Mouse (Mus musculus) NIH3T3 (cell line): ENCODE results near the gene Mybpc2.

Experiments
- DNase-seq: peaks from one replicate; pipeline ENCODE4 v3.0.0-alpha.2; 2012; ENCODE audit warnings: low read depth

Gene Mybpc2

DNA sequence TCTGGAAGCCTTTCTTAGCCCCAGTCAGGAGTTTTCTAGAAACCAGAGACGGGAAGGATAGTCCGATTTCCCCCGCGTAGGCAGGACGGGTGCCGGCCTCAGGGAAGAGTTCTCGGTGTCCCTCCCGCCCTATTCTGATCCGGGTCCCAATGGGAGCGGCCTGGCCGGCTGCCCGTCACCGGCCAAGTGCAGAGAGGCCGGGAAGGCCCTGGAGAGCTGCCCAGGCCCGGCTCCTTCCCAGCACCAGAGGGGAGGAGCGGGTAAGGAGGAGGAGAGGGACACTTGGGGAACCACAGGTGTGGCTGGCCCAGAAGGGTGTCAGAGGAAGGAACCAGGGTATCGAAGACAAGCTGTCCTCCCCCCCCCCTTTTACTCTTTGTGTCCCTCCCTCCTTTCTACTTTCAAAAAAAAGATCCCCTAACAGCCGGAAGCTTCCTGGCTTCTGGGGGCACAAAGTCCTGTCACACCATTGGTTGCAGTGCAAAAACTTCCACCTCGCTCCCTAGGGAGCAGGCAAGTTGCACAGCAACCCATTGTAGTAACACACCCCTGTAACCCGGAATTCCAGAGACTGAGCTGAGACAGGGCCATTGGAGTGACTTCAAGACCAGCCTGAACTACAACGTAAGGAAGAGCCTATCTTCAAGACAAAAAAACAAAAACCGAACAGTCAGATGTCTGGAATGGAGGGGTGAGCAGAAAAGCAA lies 823 bp upstream of the Mybpc2 start:
- peak; percentile 80 for DNase-seq

DNA sequence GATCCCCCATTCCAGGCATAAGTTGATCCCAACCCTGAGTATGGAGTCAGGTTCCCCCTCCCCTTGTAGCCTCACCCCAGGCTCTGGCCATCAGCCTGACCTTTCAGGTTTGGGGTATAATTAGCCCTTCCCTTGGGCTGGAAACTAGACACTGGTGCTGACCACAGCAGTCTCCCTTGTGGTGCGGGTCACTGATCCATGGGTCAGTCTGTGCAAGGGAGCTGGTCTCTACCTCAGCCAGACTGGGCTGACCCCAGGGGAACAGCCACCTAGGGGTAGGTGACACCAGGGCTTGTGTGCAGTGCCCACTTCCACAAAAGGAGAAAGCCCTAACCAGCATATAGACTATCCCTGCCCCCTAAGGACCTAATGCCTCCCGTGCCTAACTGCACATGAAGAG lies 1.4 kb downstream of the Mybpc2 start:
- DNase-seq: no peak

DNA sequence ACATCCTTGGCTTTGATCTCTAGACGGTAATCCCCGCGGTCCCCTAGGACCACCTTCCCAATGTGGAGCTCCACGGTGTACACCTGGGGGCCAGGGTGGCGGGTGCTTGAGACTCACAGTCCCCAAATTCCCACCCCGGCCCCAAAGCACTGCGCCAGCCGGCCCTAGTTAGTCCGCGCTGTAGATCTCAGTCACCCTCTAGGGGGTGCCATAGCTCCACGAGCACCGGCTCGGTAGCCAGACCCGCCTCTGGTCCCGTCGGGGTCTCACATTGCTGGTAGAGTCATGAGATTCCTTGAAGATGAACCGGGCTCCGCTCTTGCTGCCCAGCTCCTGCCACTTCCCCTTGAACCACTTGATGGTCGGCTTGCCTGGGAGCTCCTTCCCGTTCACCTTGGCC lies 2.7 kb downstream of the Mybpc2 start:
- DNase-seq: peak; percentile 34

DNA sequence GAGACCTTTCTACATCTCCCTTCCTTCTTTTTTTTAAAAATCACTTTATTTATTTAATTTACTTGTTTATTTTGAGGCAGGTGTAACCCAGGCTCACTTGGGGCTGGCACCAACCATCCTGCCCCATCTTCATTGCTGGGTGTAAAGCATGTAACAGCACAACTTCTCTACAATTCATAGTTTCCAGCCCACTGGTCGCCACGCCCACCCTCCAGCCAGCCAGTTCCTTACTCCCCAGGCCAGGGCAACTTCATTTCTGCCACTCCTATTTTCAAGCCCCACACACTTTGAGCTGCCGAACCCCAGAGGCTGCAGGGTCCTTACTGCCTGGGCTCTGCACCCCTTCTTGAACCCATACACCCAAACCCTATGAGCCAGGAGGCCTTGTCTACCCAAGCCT lies 3.5 kb downstream of the Mybpc2 start:
- no peak for DNase-seq

DNA sequence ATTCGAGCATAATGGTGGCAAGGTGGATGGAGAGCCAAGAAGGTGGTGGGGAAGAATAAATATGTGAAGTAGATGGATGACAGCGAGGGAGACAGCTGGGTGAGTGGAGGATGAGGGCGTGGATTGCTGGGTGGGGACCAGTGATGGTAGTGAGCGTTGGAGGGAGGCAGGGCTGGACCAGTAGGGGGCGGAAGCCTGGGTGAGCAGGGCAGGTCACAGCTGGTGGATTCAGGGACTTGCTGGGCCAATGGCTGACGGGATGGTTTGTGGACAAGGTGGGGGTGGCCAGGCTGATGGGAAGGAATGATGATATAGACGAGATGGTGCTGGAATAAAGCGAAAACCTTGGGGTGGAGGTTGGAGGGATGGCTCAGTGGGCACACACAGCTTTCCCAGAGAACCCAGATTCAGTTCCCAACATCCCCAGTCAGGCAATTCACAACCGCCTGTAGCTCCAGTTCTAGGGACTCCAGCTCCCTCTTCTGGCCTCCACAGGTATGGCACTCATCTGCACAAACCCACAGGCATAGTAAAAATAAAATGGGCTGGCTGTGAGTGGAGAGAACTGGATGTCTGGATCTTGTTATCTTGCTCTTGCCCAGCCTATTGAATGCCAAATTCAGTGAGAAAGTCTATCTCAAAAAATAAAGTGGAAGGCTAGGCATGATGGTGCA lies 5.1 kb downstream of the Mybpc2 start:
- DNase-seq: peak; percentile 56

DNA sequence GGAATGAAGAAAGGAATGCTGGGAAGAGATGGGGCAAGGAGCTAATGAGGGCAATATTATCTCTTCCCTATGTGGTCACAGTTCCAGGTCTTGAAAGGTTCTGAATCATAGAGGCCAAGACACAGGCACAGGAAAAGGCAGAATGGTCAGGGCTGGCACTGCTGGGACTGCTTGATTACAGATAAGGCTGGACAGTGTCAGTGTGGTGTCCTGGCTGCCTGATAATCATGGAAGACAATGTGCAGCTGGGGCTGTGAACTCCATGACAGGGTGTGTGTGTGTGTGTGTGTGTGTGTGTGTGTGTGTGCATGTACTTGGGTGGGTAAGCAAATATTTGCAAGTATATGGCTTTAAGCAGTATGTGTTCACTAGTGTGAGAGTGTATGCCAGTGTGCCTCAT lies 17.0 kb downstream of the Mybpc2 start:
- no peak for DNase-seq

DNA sequence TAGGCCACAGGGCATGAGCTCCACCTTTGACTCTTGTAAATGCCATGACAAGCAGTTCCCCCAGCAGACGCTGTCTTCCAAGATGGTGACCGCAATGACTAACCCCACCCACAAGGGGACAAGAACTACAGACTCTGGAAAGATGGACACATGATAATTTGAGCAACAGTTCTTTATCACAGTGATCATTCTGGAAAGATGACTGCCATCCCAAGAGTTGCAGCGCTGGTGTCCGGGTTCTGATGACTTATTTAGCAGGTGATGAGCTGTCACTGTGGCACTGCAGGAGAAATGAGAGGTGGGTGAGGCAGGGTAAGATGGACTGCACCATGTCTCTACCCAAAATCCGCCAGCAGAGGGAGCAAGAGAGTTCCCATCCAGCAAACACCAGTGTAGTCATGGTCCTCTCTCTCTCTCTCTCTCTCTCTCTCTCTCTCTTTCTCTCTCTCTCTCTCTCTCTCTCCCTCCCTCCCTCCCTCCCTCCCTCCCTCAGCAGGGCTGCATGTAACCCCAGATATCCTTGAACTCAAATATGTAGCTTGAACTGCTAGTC lies 22.8 kb downstream of the Mybpc2 start:
- DNase-seq: peak; percentile 85

DNA sequence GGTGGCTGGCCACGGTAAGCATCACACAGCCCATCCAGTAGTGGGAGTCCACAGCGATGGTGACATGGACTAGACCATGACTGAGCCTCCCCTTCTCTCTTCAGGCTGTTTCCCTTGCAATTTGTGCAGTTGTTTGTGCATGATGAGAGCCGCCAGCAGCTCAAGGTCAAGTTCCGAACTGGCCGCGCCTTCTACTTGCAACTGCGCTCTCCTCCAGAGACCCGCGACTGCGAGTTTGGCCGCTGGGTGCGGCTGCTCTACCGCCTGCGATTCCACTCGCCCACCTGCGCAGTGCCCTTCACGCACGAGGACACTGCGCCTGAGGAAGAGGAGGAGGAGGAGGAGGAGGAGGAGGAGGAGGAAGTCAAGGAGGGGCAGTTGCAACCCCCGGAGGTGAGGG lies 24.4 kb downstream of the Mybpc2 start:
- no peak for DNase-seq

DNA sequence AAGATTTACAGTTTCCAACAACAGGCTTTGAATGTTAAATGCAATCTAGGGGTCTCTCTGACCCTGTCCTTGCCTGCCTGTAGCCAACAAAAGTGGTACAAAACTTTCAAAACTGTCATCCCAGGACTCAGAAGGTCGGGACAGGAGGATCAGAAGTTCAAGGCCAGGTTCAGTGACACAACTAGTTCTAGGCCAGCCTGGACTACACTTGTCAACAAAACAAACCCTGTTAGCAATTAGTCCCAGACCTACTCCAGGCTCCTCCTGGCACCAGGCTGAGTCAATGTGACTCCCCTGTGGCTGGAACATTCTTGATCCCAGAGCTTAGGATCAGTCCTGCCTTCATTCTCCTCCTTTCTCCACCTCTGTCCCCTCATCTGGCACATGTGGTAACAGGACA lies 25.5 kb downstream of the Mybpc2 start:
- no peak for DNase-seq

DNA sequence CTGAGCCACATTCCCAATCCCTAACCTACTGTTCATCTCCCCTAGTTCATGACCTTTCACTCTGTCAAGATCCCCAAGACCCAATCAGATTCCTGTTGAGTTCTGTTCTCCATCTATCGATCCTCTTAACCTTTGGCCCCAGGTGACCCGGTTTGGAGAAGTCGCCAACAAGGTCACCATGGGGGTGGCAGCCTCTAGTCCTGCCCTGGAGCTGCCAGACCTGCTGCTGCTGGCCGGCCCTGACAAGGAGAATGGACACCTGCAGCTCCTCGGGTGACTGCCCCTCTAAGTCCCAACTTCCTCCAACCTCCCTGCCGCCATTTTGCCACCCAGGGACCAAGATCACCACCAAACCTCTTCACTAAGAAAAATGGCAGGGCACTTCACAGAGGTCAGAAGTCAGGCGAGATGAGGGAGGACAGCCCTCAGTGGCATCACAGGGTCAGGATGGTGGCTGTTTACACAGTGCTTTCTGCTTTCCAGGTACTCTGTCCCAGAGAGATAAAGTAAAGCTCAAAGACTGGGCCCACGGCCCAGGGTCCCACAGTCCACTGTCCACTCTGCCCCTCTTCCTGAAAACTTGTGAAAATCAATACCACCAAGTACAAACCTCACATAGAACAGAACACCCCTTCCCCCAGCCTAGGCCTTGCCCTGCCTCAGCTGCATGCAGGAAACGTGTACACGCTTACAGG lies 26.9 kb downstream of the Mybpc2 start:
- no peak for DNase-seq

DNA sequence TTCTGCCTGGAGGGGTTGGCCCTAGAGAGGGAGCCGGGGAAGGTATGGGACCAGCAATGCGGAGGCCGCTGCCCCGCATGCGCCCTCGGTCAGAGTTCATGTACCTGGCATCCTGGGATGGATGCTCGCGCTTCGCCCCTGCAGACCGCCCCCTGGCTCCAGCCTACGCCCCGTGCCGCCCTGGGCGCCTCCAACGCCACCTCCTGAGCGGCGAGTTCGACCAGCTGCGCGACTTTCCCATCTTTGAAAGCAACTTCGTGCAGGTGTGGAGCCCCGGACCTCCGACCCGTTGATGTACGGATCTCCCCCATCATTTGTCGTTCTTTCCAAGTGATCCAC lies 27.7 kb downstream of the Mybpc2 start:
- peak; percentile 22 for DNase-seq

DNA sequence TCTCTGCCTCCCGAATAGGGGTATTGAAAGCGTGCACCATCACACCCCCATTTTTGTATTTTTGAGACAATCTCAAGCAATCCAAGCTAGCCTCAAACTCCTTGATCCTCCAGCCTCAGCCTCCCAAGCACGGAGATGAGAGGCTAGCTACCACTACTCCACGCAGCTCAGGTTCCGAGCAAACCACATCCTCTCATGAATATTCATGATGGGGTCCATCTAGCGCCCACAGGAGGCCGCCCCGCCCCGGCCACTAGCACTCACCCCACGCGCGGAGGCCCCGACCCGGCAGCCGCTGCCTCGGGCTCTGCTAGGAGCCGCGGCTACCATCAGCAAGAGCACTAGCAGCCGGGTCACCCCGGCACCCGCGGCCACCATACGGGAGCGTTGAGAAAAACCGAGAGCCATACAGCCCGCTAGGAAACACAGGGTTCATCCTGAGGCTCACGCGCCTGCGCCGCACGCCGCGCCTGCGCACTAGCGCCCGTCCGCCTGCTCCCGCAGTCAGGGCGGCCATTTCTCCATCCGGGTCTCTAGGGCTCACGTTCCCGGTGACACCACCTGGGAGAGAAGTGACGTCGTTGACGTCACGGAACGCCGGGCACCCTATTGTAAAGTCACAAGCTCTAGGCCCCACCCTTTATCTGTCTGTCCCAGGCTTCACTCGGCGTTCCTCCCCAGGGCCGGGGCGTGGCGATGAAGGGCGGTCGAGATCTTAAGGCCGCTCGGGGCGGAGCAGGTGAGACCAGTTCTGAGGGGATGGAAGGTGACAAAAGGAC lies 28.3 kb downstream of the Mybpc2 start, which contains the start of the genes Emc10 and Fam71e1:
TSS of gene Emc10 (minus strand) at position 538 of the 779 bp plus-strand sequence.
TSS of gene Fam71e1 (plus strand) at position 590 of the 779 bp plus-strand sequence.
- peak; percentile 100 for DNase-seq

DNA sequence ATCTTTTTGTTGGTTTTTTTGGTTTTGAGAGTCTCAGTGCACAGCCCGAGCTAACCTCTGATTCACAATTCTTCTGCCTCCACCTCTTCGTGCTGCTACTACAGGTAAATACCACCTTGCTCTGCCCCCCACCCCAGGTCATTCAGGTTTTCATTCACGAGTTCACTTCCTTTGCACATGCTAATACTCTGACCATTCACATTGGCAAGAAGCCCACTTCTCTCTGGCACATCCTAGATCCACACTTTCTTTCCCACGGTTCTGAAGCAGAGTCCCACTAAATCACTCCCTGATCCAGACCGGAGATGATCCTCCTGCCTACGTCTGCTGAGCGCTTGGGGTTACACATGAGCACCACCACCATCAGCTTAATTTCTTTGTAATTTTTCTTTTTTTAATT lies 29.4 kb downstream of the Mybpc2 start:
- peak; percentile 53 for DNase-seq

DNA sequence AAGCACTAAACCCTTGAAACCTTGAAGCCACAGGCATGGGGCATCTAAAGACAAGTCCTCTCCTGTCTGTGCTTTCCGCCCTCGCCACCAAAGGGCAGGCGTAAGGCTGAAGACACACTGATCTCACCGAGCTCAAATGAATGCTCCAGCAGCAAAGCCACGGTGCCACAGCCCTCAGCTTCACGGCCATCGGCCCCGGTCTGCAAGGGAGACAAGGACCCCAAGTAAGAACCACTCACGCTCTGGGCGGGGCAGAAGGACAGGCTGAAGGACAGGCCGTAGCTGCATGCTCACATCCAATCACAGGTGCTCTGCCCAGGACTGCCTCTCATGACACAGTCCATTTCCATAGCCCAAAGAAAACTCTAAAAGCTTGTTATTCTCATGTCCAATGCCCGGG lies 29.8 kb downstream of the Mybpc2 start:
- DNase-seq: no peak

DNA sequence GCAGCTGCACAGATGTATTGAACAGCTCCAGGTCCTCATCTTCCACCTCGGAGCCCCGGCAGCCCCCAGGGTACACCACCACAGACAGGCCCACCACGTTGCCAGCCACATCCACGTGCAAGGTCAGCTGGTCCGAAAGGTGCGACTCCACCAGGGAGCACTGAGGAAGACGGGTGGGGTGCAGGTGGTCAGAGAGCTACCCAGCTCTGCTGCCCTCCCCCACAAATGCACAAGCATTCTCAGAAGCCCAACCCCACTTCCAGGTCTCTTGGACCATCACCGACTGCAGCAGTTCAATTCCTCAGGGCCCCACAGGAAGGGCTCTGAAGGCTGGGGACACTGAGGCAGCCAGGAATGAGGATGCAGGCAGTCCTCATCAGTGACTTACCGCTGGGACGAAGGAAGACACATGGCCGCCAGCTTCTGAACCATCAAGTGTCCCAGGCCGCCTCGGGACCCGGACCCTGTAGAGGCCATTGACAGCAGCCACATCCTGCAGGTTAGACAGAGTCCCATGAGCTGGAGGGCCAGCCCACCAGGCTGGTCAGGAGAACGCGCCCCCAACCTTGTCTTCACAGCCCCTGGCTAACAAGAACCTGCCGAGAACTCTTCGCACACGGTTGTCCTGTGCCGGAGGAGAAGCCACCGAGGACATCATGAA lies 32.2 kb downstream of the Mybpc2 start:
- no peak for DNase-seq

DNA sequence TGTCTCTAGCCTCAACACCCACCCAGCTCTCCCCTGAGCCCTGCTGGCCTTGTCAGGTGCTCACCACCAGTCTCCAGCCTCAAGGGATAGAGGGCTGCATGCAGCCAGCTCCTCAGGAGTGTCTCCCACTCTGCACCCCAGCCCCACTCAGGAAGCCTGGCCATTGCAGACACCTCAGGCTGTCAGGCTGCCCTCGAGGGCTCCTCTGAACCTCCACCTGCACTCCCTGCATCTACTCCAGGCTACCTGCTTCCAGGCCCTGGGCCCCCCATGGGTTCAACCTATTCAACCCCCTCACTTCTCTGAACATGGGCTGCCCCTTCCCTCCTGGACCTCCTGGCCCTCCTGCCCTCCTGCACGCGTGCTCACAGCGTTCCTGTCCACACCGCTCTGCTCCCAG lies 33.1 kb downstream of the Mybpc2 start:
- DNase-seq: no peak

DNA sequence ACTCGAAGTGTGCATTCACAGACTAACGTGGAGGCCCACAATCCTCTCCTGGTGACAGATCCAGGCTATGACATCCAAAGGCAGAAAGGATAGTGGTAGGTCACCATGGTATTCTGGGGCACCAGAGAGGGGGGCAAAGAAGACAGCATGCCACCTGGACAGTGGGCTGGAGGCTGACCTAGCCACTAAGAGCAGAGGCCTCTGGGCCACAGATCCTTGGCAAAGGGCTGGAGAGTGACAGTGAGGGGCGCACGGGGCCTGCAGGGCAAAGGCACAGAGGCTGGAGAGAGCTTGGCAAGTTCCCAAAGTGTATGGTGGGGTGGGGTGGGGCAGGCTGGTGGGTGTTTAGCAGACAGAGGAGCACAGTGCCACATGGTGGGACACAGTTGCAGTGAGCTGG lies 34.2 kb downstream of the Mybpc2 start:
- DNase-seq: no peak

DNA sequence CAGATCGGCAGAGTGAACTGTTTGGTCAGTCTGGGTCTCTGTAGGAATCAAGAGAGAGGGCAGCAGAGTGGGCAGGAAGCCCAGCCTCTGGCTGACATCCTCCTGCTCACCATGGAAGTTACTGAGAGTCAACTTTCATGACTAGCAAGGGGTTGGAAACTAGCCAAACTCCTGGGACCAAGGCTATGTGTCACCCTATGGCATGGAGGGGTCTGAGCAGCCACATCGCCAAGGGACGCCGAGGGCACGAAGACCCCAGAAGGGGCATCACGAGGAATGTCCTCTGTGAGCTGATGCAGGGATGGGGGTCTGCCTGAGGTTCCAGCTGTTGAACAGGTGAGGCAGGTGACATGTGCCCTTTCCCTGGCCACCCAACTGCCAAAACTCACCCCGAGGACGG lies 35.9 kb downstream of the Mybpc2 start:
- DNase-seq: no peak

DNA sequence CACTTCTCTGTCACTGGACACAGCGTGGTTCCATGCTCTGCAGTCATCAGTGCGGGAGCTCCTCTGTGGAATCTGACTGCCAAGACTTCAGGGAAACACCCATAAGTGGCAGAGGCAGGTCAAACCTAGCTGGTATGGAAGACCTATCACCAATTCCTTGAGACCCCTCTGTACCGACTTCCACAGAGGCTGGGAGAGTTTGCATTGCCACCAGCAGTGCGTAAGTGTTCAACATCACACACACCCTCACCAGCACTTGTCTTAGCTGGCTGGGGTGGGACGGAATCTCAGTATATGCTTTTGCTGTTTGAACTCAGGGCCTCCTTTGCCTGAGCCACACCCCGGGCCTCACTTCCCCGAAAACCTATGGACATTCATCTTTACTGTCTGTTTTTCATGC lies 36.5 kb downstream of the Mybpc2 start:
- no peak for DNase-seq

DNA sequence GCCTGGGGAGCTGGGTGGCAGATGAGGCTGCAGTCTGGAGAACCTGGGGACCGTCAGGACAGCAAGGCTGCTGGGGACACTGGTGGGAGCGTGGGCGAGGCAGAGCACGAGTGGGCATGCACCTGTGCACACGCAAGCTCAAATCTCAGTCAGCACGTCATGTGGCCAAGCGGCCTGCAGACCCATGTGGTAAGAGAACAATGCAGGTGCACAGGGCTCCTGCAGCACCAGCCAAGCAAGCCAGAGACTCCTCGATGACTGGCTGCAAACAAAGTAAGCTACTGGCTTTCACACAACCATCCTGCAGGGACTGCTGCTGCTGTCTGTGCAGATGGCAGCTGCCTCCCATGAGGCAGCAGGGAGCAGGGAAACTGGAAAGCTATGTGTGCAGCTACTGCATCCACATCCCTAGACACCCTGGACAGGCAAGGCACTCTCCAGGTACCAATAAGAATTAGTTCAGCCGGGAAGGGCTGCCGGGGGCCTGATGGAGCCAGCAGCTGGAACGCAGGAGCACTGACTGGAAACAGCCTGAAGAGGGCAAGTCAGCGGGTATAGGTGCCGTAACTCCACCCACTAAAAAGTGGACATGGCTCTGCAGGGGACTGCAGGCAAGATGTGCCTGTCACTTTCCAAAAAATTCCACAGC lies 37.4 kb downstream of the Mybpc2 start:
- DNase-seq: no peak

DNA sequence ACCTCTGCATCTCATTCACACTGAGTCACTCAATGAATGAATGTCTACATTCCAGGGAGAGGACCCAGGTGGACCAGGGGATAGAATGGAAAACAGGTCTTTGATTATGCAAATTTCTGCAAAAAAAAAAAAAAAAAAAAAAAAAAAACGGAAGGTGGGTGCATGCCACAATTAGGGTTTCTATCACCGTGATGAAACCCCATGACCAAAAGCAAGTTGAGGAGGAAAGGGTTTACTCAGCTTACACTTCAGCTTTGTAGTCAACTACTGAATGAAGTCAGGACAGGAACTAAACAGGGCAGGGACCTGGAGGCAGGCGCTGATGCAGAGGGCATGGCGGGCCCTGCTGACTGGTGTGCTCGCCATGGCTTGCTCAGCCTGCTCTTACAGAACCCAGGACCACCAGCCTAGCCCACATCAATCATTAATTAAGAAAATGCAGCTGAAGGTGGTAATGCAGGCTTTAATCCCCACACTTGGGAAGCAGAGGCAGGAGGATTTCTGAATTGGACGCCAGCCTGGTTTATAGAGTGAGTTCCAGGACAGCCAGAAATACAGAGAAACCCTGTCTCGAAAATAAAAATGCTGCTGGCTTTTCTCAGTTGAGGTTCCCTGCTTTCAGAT lies 38.8 kb downstream of the Mybpc2 start:
- DNase-seq: no peak
